Mouse (Mus musculus) adrenal gland (tissue): ENCODE results near the gene Txnip.
"Not testable (repeated sequence)": the region's sequence is repeated elsewhere in the genome, so short reads cannot be mapped to it uniquely, and the experiment has no call there.

Experiments
- intact Hi-C: fragments of 180-260 bp; cut with DNase I; formaldehyde crosslinking; loops from one replicate; pipeline ENCODE4 v1.15.1; 2025

Txnip gene

DNA sequence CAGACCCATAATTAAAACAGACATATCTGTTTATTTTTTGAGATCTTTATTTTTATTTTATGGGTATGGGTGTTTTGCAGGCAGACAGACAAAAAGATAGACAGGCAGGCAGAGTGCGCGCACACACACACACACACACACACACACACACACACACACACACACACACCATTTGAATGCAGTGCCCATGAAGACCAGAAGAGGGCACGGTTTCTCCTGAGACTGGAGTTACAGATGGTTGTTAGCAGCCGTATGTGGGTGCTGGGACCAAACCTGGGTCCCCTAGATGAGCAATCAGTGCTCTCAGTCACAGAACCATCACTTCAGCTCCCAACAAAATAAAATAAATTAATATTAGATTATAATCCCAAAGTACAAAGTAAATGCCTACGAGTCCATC, 25.6 kb downstream of the Txnip start:
- intact Hi-C loops = no loop called here

DNA sequence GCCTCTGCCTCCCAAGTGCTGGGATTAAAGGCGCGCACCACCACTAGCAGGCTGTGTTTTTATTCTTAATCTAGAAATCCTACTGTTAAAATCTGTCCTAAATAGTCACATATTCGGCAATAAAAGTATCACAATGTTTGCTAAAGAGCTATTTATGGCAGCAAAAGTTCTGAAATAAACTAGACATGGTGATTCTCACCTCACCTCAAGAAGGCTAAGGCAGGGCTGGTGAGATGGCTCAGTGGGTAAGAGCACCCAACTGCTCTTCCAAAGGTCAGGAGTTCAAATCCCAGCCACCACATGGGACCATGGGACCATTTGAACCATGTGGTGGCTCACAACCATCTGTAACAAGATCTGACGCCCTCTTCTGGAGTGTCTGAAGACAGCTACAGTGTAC, 32.9 kb downstream of the Txnip start:
- intact Hi-C loops = no loop called here

DNA sequence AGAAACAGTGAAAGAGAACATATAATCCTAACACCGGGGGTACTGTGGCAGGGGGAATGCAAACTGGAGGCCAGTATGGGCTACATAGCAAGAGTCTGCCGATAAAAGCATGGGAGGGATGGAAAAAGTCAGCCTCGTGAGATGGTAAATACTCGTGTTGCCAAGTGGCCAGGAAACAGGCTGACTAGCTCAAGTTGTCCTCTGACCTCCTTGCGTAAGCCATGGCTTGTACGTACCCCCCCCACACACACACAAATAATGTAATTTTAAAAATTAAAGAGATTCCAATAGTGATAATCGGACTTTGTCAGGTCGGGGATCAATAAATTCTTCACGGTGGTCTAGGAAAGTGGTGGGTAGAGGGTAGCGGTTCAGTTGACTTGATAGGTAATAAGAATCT, 35.6 kb downstream of the Txnip start:
- intact Hi-C loops = no loop called here

GRCm38 (mm10) chr3:96593790-96594560, 36.2 kb downstream of the Txnip start, which contains the start of gene Polr3gl:
Polr3gl (minus strand) TSS chr3:96594181.
- intact Hi-C loops = no loop called here

GRCm38 (mm10) chr3:96594851-96595250, 37.1 kb downstream of the Txnip start:
- intact Hi-C loops = loop anchor here (5.0 kb wide), 1 partner anchor 42 kb away; the partner anchor contains the start of genes Gm42957 and Pex11b

DNA sequence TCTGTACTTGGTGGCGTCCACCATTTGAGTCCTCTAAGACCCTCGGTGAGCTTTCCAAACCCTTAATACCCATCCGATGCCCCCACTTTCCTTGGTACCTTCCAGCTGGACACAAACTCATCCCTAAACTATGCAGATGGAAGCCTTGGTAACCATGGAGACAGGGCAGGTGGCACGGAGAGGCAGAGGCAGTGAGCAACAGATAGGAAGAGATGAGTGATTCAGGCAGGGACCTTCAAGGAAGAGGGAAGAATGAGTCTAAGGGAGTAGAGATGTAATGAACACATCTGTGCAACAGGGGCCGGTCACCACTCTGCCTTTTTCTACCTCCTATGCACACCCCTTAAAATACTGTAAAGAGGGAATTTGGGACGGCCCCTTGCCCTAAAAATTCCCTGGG, 37.9 kb downstream of the Txnip start:
- intact Hi-C loops = loop anchor here (5.0 kb wide), 1 partner anchor 42 kb away; the partner anchor contains the start of genes Gm42957 and Pex11b

DNA sequence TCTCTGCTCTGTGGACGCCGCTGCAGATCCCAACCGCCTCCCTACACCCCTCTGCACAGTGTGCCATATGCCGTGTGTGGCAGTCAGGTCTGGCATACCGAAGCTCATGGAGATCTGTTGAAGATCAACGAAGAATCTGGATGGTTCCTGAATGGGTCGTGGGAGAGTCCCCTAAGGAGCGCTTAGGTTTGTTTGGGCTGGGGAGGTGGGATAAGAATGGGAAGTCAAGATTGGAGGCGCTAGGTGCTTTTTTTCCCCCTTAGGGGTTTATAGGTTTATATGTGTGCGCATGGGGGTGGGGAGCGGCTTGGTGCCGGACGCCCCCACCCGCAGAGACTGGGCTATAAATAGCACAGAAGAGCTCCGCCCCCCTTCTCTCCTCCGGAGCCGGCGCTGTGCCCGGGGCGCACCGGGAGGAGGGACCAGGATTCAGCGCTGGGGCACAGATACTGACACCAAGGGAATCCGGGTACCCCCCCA, 38.5 kb downstream of the Txnip start, which contains the start of gene Ankrd34a:
Ankrd34a (plus strand) TSS at position 409 of the 480 bp plus-strand sequence.
- intact Hi-C loops = loop anchor here (5.0 kb wide), 1 partner anchor 41 kb away; the partner anchor contains the start of genes Gm42957 and Pex11b

DNA sequence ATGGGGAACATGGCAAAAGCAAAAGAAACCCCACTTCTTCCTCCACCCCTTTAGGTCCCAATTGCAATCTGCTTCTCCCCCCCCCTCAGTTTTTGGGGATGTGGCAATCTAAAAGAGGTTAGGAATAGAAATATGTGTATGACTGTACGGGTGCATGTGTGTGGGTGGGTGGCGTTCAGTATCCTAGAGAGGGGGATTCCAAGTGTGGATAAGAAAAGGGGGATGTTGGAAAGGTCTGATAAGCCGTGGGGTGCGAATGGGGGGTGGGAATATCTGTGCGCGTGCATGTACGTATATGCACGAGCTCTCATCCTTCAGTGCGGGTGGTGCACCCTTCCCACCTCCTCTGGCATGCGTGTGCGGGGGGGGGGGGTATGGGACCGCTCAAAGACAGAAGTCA, 39.1 kb downstream of the Txnip start:
- intact Hi-C loops = loop anchor here (5.0 kb wide), 1 partner anchor 40 kb away; the partner anchor contains the start of genes Gm42957 and Pex11b

DNA sequence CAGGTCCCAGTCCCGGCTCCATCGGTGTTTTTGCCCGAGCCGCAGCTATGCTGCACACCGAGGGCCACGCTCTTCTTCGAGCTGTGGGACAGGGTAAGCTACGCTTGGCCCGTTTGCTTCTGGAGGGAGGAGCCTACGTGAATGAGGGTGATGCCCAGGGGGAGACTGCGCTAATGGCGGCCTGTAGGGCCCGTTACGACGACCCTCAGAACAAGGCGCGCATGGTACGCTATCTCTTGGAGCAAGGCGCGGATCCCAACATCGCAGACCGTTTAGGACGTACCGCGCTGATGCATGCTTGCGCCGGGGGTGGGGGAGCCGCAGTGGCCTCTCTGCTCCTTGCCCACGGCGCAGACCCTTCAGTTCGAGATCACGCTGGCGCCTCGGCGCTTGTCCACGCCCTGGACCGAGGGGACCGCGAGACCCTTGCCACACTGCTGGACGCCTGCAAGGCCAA, 39.7 kb downstream of the Txnip start:
- intact Hi-C loops = loop anchor here (5.0 kb wide), 1 partner anchor 40 kb away; the partner anchor contains the start of genes Gm42957 and Pex11b

GRCm38 (mm10) chr3:96598156-96599068, 40.7 kb downstream of the Txnip start:
- intact Hi-C loops = loop anchor here (5.0 kb wide), 1 partner anchor 39 kb away; the partner anchor contains the start of genes Gm42957 and Pex11b

DNA sequence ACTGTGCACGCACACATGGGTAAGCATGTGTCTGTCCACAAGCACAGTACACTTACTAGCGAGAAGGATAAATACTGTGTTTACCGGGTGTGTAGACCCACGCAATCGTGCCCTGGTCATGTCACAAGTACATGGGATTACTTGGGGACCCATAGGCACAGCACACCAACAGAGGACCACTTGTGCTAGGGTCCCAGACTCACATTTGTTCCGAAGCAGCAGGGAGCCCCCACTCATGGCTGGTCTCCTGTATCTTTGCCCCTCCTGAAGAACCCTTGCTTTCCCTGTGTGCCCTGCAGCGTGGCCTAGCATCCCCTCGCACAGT, 41.3 kb downstream of the Txnip start:
- intact Hi-C loops = loop anchor here (5.0 kb wide), 1 partner anchor 38 kb away; the partner anchor contains the start of genes Gm42957 and Pex11b

DNA sequence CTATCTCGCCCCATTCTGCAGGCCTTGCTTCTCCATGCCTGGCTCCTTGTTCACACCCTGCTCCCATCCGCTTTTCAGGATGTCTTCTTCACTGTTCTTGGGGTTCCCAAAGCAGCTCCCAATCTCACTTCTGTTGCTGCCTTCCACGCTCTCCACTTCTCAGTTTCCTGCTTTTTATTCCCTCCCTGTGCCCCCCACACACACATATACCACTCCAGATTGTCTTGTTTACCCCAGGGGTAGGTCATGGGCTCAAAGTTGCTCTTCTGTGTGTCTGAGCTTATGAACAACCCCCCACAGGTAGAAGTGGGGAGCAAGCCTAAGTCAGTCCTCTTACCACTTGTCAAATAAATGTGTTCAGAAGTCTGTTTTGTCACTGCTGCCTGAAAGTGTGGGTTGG, 41.7 kb downstream of the Txnip start:
- intact Hi-C loops = loop anchor here (5.0 kb wide), 1 partner anchor 38 kb away; the partner anchor contains the start of genes Gm42957 and Pex11b

DNA sequence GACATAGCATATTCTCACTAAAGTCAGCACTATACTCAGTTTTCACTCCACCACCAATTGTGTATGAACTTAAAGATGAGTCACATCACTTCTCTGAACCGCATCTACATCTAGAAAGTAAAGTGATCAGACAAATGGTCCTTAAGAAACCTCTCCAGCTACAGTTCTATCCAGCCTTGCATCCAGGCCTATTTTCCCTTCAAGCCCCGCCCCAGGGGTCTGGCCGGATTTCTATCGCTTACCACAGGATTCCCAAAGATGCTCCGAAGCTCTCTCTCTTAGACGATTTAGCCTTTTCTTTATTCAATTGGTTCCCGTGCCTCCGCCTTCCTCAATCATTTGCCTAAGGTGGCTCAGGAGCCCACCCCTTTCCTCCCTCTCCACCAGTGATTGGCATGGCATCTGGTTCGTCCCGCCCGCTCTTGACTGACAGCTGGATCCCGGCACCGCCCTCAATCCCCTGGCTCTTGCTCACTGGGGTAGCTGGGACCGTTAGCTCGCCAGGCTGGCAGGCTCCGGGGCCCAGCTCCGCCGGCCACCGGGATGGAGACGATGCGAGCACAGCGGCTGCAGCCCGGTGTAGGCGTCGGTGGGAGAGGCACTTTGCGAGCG, 43.0 kb downstream of the Txnip start, which contains the start of gene Lix1l:
Lix1l (plus strand) TSS at position 511 of the 612 bp plus-strand sequence.
- intact Hi-C loops = no loop called here

GRCm38 (mm10) chr3:96601251-96601787, 43.6 kb downstream of the Txnip start:
- intact Hi-C loops = no loop called here

DNA sequence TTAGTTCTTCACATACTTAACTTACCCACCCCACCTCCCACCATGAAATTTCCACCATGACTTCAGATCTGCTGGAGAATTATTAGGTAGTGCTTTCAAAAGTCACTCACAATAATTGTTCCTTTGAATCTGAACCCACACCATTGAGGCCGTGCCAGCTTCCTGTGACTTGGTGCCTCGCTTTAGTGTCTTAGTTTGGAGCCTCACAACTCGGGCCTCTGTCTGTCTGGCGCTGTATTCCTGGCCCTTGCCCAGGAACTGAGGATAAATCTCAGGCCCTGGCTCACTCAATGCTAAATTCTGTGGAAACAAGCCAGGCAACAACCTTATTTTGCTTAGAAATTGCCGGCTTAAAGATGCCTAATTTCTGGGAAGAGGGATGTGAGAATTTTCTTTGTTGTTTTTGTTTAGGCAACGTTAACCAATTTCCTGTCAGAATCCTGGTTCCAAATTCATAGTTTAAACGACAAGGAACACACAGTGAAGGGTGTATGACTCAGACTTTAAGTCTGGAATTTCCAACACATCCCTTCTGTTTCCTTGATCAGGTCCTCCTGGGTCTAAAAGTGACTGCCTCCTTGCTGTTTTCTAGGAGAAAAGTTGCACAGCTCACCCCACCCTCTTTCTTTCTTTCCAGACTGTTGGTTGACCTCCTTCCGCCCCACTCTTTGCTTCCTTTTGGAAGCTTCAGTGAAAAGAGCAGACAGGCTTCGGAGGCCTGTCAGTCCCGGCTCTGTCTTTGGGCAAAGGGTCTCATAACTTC, 44.4 kb downstream of the Txnip start:
- intact Hi-C loops = no loop called here

DNA sequence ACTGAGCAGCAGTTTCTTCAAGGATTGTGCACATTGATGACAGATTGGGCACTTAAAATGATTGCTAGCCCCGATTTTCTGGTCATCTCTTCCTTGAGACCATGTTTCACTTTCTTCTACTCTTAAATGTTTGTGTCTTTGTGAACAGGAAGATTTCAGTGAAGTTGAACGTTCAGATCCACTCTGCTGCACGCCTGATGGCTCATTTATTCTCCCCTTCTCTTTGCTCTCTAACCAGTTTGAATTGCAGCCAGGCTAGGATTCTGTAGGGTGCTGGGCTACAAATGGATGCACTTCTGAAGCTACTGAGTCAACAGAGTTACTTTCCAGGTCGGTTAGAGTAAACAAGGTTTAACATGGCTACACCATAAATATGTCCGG, 44.9 kb downstream of the Txnip start:
- intact Hi-C loops = no loop called here

DNA sequence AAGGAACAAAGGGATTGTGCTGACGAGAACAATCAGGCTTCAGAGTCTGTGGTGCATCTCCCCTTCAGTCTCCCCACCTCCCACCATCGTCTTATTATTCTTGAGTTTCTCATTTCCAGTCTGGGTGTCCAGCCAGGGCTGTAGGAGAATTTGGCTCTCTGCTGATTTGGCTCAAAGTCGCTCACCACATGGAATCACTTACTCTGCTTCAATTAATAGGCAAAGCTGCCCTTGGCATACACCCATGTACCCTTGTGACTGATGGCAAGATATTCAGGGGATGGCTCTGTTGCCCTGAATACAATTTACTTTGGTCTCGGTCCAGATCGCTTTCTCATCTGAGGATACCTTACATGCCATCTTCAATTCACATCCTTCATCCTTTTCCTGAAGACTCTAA, 45.6 kb downstream of the Txnip start:
- intact Hi-C loops = no loop called here

DNA sequence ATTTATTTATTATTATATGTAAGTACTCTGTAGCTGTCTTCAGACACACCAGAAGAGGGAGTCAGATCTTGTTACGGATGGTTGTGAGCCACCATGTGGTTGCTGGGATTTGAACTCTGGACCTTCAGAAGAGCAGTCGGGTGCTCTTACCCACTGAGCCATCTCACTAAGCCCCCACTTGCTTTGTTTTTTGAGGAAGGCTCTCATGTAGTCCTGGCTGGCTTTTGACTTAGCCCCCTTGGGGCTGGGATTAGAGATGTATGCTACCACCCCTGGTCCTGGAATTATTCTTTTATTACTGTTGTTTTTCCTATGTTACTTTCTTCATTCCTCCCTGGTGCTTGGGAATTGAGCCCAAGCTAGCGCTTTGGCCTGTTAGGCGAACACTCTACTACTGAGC, 48.2 kb downstream of the Txnip start:
- intact Hi-C loops = not testable (repeated sequence)

GRCm38 (mm10) chr3:96606618-96607017, 48.9 kb downstream of the Txnip start:
- intact Hi-C loops = no loop called here
